Mouse (Mus musculus) kidney, embryonic 16.5 days (tissue): ENCODE measurements around the gene Col4a1. TPM values are rescaled to one million over a fixed set of nuclear protein-coding genes. Genes with fewer than 3 reads are reported as not detected.

Source experiments
- ATAC-seq: fragments of 200-750 bp; cut with Nextera tagmentation; 2 replicates; pipeline ENCODE4 v1.8.0; 2017; ENCODE audit warnings: moderate TSS enrichment; ENCODE audit not compliant: low FRiP score, low TSS enrichment
- H3K27ac ChIP-seq: fragments of 300-500 bp; sonication (generic); 2 replicates; pipeline ENCODE4 v1.5.1; 2014; ENCODE audit warnings: low read length
- H3K27me3 ChIP-seq: fragments of 300-500 bp; sonication (generic); 2 replicates; pipeline ENCODE4 v1.6.1; 2014; ENCODE audit warnings: low read length, control low read depth, mixed read lengths; ENCODE audit not compliant: insufficient read depth
- H3K36me3 ChIP-seq: fragments of 300-500 bp; sonication (generic); 2 replicates; pipeline ENCODE4 v1.6.1; 2014; ENCODE audit warnings: low read length, control low read depth, mixed read lengths; ENCODE audit not compliant: insufficient read depth
- H3K4me1 ChIP-seq: fragments of 300-500 bp; sonication (generic); 2 replicates; pipeline ENCODE4 v1.6.1; 2014; ENCODE audit warnings: low read length, control low read depth, mixed read lengths; ENCODE audit not compliant: insufficient read depth
- H3K4me2 ChIP-seq: fragments of 300-500 bp; sonication (generic); replicated peaks from 2 replicates; pipeline ENCODE4 v1.6.1; 2014; ENCODE audit warnings: low read depth, low read length
- H3K4me3 ChIP-seq: fragments of 300-500 bp; sonication (generic); 2 replicates; pipeline ENCODE4 v1.5.1; 2014; ENCODE audit warnings: mild to moderate bottlenecking, low read length
- H3K9ac ChIP-seq: fragments of 300-500 bp; sonication (generic); replicated peaks from 2 replicates; pipeline ENCODE4 v1.6.1; 2014; ENCODE audit warnings: low read length
- H3K9me3 ChIP-seq: fragments of 300-500 bp; sonication (generic); 2 replicates; pipeline ENCODE4 v1.6.1; 2016; ENCODE audit warnings: low read length, control low read depth
- WGBS: fragments of 180-500 bp; shearing (Covaris S2); extraction: QIAGEN DNeasy Blood & Tissue Kit; methylation state at CpG from one replicate; pipeline ENCODE4 v1.1.7; 2014; 5-methylcytosine and 5-hydroxymethylcytosine counted together
- polyA plus RNA-seq: library from polyadenylated mRNA; unstranded; fragments of >200 nt; fragmentation: Nextera tagmentation; extraction: Ambion mirVana; gene quantifications from 2 replicates; pipeline ENCODE4 v1.2.1, GENCODE M21; 2015

The Col4a1 gene
- polyA plus RNA-seq, 1 experiment from 2014 or later = 440 TPM

DNA sequence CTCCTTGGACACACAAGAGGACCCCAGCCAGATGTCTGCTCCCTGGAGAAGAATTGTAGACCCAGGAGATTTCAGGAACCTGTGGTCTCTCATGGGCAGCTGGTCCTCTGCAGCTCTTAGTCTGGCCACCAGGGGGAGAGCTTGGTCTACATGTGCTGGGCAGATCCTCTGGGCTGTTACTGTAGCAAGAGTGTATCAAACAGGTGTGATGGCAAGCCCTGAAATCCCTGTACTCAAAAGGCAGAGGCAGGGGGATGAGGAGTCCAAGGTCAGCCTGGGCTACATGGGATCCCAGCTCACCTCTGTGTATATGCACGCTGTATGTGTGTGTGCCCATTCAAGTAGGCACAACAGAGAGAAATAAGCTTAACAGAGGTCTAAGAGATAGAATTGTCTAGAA lies 59.1 kb downstream of the Col4a1 start:
- ATAC-seq = no peak
- Histone ChIP-seq H3K4me1 (peaks cover 93% of the 10 kb centered on the region), H3K4me2 (no peak overlapping the region), H3K27me3 (no peaks in the 10 kb centered on the region), H3K4me3 (no peak overlapping the region), H3K9me3 (no peaks in the 10 kb centered on the region), H3K27ac (no peak overlapping the region), H3K9ac (peak overlapping the region; percentile 8; the same call in 1 of the 2 replicates), H3K36me3 (no peaks in the 10 kb centered on the region)
- WGBS = 65% methylated on average over 1 of the region's 1 CpGs

DNA sequence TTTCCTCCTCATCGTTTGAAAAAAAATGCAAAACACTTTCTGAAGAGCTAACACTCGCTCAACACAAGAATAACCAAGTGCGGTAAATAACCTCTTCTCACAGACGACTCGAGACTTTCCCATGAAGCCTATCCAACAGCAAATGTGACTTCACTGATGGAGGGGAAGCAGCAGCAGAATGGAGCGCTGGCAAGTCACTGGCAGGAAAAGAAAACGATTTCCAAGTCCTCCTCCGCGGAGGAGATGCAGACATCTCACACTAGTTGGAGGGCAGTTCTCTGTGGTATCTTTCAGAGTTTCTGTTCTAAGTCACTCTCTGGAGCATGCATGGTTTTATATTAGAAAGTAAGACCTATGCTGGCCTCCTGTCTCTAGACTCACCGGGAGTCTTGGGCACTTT lies 59.6 kb downstream of the Col4a1 start:
- Histone ChIP-seq H3K4me3 (no peak overlapping the region), H3K27me3 (no peaks in the 10 kb centered on the region), H3K36me3 (no peaks in the 10 kb centered on the region), H3K4me2 (no peak overlapping the region), H3K4me1 (peaks cover 93% of the 10 kb centered on the region), H3K9me3 (no peaks in the 10 kb centered on the region), H3K9ac (peak overlapping the region; percentile 8; the same call in 1 of the 2 replicates), H3K27ac (peak overlapping the region; percentile 58)
- ATAC-seq = no peak
- 72% methylated on average over 10 of the region's 10 CpGs for WGBS

GRCm38 (mm10) chr8:11252235-11252774 lies 60.3 kb downstream of the Col4a1 start:
- Histone ChIP-seq H3K9ac (no peak overlapping the region), H3K36me3 (no peaks in the 10 kb centered on the region), H3K4me2 (no peak overlapping the region), H3K9me3 (no peaks in the 10 kb centered on the region), H3K27ac (peak overlapping the region; percentile 58), H3K4me3 (no peak overlapping the region), H3K27me3 (no peaks in the 10 kb centered on the region), H3K4me1 (peaks cover 85% of the 10 kb centered on the region)
- peak; percentile 32; the same call in 1 of the 2 replicates for ATAC-seq
- 30% methylated on average over 7 of the region's 7 CpGs for WGBS

DNA sequence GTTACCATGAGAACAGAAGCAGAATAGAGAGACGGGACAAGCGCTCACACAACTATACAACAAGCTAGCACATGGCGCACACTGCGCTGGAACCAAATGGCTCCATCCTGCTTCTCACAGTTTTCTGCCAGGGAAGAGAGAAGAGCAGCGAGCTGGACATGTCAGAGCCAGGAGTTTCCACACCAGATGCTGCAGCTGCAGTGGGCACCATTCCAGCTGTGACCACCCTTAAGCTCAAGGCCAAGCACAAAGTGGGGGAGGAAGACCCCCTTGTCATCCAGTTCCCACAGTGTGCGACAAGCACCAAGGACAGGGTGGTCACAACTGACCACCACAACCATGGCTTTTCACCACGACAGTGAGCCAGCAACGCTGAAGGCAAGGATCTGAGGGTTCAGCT lies 62.5 kb downstream of the Col4a1 start:
- ATAC-seq = no peak
- peaks cover 19% of the 10 kb centered on the region for H3K36me3 ChIP-seq
- peak overlapping the region; percentile 83 for H3K27ac ChIP-seq
- H3K9me3 ChIP-seq = no peaks in the 10 kb centered on the region
- WGBS = 69% methylated on average over 8 of the region's 8 CpGs
- no peak overlapping the region for H3K4me3 ChIP-seq
- no peaks in the 10 kb centered on the region for H3K27me3 ChIP-seq
- H3K9ac ChIP-seq = peak overlapping the region; percentile 51; the same call in 1 of the 2 replicates
- H3K4me2 ChIP-seq = no peak overlapping the region
- peaks cover 77% of the 10 kb centered on the region for H3K4me1 ChIP-seq

DNA sequence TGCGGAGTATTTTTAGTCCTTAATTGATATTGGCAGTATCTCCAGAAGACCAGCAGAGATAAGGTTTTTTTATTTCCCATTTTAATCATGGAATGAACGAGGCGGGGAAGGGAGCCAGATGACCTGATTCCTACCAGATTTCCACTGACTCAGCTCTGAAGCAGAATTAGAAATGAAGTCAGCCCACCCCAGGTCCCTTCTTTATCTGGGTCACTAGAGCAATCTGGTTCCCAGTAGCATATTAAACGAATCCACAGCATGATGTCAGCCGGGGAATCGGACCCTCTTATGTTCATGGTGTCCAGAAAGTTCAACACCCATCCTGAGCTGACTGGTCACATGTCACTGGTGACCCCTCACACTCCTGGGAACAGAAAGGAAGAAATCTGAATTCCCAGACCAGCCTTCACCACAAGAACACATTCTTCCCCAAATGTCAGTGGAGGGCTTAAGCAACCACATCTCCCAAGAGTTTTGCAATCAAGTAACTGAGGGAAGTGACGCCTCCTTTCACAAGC lies 63.0 kb downstream of the Col4a1 start:
- H3K27me3 ChIP-seq = no peaks in the 10 kb centered on the region
- no peak for ATAC-seq
- H3K9me3 ChIP-seq = no peaks in the 10 kb centered on the region
- peak overlapping the region; percentile 83 for H3K27ac ChIP-seq
- peaks cover 73% of the 10 kb centered on the region for H3K4me1 ChIP-seq
- no peak overlapping the region for H3K4me3 ChIP-seq
- WGBS = 55% methylated on average over 7 of the region's 7 CpGs
- no peak overlapping the region for H3K4me2 ChIP-seq
- H3K9ac ChIP-seq = no peak overlapping the region
- H3K36me3 ChIP-seq = peaks cover 23% of the 10 kb centered on the region

GRCm38 (mm10) chr8:11248712-11249111 lies 63.9 kb downstream of the Col4a1 start:
- no peaks in the 10 kb centered on the region for H3K9me3 ChIP-seq
- H3K4me1 ChIP-seq = peaks cover 69% of the 10 kb centered on the region
- H3K4me3 ChIP-seq = no peak overlapping the region
- no peak for ATAC-seq
- H3K27ac ChIP-seq = peak overlapping the region; percentile 44
- no peak overlapping the region for H3K9ac ChIP-seq
- 31% methylated on average over 7 of the region's 7 CpGs for WGBS
- H3K27me3 ChIP-seq = no peaks in the 10 kb centered on the region
- peaks cover 32% of the 10 kb centered on the region for H3K36me3 ChIP-seq
- no peak overlapping the region for H3K4me2 ChIP-seq

DNA sequence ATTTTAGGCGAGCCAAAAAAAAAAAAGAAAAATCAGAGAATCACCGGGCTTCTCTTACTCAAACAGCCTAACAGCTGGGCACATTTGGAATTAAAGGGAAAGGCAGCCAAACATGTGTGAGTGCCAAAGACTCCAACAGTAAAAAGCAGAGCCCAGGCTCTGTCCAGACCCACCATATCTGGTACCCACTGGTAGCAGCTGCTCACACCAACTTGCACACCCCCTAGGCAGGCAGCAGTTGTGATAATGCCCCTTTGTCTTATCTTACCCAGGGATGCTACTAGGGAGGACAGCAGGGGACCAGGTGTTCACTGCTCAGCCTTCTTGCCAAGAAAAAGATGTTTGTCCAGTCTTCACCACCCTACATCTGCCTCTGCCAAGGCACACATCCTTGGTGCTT lies 71.1 kb downstream of the Col4a1 start:
- H3K27me3 ChIP-seq = no peaks in the 10 kb centered on the region
- no peak overlapping the region for H3K9ac ChIP-seq
- WGBS = 66% methylated on average over 2 of the region's 2 CpGs
- no peak overlapping the region for H3K4me3 ChIP-seq
- H3K27ac ChIP-seq = no peak overlapping the region
- H3K4me1 ChIP-seq = peaks cover 15% of the 10 kb centered on the region
- no peaks in the 10 kb centered on the region for H3K9me3 ChIP-seq
- no peak overlapping the region for H3K4me2 ChIP-seq
- H3K36me3 ChIP-seq = peaks cover 75% of the 10 kb centered on the region
- no peak for ATAC-seq

- H3K4me2 ChIP-seq = no peak overlapping the region
- no peaks in the 10 kb centered on the region for H3K9me3 ChIP-seq
- H3K4me3 ChIP-seq = no peak overlapping the region
- 65% methylated on average over 6 of the region's 6 CpGs for WGBS
- peak overlapping the region; percentile 33; the same call in 1 of the 2 replicates for H3K9ac ChIP-seq
- peak; percentile 75 for ATAC-seq
- peak overlapping the region; percentile 90 for H3K27ac ChIP-seq
- peaks cover 71% of the 10 kb centered on the region for H3K36me3 ChIP-seq
- peaks cover 34% of the 10 kb centered on the region for H3K4me1 ChIP-seq
- H3K27me3 ChIP-seq = no peaks in the 10 kb centered on the region
Observed at GRCm38 (mm10) chr8:11234879-11235210, 77.8 kb downstream of the Col4a1 start.

DNA sequence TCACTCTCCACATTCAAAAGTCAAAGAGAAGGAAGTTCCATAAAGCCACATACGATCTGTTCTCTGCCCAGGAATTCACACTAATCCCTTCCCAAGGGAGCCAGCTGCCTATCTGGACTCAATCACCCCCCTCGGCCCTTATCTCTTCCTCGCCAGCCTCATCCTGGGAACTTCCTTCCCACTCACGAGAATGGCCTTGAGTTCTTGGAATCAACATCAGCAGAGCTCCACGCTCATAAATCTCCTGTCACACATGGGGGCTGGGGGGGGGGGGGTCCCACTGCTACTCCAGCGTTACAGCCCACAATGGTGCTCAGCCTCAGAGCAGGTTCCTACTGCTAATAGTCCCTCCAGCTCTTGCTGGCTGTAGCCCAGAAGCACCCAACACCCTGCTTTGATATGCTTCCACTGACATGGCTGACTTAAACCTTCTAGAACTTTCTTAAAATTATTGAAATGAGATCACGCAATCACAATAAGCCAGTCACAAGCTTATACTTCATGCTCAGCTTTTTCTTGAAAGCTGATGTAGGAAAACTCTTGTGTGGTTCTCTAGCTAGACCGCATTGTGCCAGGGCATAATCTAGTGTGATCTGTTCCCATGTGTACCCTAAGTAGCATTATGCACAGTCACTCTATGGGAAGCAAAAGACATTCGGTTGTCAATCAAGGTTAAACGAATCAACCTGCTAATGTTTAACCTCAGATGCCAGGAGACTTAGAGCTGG lies 78.3 kb downstream of the Col4a1 start:
- Histone ChIP-seq H3K36me3 (peaks cover 71% of the 10 kb centered on the region), H3K4me3 (no peak overlapping the region), H3K27ac (peak overlapping the region; percentile 90), H3K4me1 (peaks cover 34% of the 10 kb centered on the region), H3K27me3 (no peaks in the 10 kb centered on the region), H3K4me2 (no peak overlapping the region), H3K9ac (no peak overlapping the region), H3K9me3 (no peaks in the 10 kb centered on the region)
- WGBS = 48% methylated on average over 10 of the region's 10 CpGs
- ATAC-seq = peak; percentile 68

DNA sequence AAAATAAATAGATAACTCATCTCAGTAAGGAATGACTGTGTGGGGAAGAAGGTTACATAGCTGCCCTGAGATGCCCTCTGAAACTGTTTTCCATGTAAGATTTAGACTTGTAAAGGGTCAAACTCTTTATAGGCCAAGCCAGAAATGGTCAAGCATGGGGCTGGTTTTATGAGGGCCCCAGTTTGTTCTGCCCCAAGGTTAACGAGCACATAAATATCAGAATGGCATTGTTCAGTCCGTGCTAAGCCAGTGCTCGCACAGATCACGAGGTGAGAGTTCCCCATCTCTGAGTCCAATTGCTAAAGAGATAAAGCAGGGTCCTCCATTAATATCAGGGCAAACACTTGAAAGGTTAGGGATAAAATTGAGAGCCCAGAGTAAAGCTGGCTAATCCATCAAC lies 79.6 kb downstream of the Col4a1 start:
- WGBS = 29% methylated on average over 4 of the region's 4 CpGs

More for the DNA sequence above, 79.6 kb downstream of the Col4a1 start:
- H3K27me3 ChIP-seq = no peaks in the 10 kb centered on the region
- H3K4me1 ChIP-seq = peaks cover 34% of the 10 kb centered on the region
- no peaks in the 10 kb centered on the region for H3K9me3 ChIP-seq
- no peak overlapping the region for H3K9ac ChIP-seq
- H3K4me2 ChIP-seq = no peak overlapping the region
- H3K27ac ChIP-seq = peak overlapping the region; percentile 90; the same call in 1 of the 2 replicates
- H3K4me3 ChIP-seq = no peak overlapping the region
- ATAC-seq = no peak
- peaks cover 72% of the 10 kb centered on the region for H3K36me3 ChIP-seq
